Mouse (Mus musculus) embryo, embryonic 11 days (tissue): ENCODE measurements around the gene Hoxa4.

Source experiments
- DNase-seq: peaks from one replicate; pipeline ENCODE4 v3.0.0-alpha.2; 2015

Gene Hoxa4

GRCm38 (mm10) chr6:52164051-52164625 lies 27.4 kb downstream of the Hoxa4 start:
- peak; percentile 83 for DNase-seq

GRCm38 (mm10) chr6:52163366-52164031 lies 28.1 kb downstream of the Hoxa4 start:
- DNase-seq: peak; percentile 79

GRCm38 (mm10) chr6:52162611-52163365 lies 28.8 kb downstream of the Hoxa4 start:
- DNase-seq: peak; percentile 44

DNA sequence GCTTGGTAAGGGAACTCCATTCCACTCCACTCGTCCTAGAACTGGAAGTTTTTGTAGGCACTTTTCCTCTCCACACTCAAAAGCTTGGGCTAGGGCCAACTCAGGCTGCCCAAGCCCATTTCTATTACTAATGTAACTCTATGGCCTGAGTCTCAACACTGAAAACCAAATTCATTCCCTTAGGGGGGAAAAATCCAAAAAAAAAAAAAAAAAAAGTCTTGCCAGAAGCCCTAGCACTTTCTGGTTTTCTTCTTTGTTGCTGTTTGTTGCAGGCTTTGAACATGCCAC lies 29.5 kb downstream of the Hoxa4 start:
- DNase-seq: no peak

DNA sequence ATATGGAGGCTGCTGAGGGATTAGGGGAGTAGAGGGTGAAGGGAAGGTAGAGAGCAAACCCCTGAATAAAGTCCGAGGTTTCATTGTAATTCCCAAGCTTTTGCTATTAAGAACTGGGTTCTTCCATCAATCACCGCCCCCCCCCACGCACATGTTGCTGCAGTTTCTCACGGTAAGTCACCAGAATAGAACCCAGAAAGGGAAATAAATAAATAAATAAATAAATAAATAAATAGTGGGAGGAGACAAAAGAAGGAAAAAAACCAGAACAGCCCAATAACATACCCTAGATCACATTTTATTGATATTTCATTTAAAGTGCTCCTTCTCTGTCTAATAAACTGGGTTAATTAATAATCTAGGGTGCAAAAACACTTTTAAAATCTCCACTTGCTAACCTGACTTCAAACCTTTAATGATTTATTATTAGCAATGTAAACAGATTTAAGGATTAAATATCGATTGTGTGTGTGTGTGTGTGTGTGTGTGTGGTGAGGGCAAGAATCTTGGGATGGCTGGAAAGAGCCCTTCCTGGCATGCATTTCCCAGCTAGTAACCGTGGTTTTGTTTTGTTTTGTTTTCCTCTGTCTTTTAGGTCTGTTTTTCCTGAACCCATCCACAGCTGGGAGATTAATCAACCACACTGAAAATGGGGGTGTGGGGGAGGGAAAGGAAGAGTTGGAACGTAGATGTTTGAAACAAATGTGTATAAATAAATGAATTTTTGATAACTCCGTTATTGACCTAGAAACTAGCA lies 30.0 kb downstream of the Hoxa4 start:
- DNase-seq: peak; percentile 39

GRCm38 (mm10) chr6:52160511-52161335 lies 30.8 kb downstream of the Hoxa4 start:
- DNase-seq: peak; percentile 81

- DNase-seq: peak; percentile 52
These were observed 31.6 kb downstream of the Hoxa4 start for GRCm38 (mm10) chr6:52159979-52160378.

DNA sequence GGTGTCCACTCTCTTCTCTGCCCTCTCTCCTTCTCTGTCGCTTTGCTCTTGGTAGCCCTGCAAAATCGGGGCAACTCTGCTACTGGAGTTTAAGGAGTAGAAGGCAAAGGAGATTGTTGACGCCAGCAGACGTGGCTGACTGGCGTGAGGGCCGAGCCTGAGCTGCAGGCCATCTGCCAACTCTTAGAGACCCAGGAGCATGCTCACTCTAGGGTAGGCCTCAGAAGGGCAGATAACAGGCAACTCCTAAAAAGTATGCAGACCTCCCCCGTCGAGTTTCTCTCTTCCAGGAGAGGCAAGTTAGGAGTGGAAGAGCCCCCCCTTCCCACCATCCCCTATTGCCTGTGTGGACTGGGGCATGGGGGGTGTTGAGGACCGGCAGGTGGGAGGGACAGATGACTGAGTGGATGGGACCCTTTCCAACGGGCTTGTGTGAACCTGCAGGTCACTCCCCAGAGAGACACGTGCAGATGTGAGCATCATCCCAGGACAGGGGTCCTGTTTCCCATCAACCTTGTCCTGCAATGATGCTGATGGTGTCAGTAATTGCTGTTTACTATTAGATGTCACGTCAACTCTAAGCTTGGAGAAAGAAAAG lies 32.3 kb downstream of the Hoxa4 start:
- peak; percentile 52 for DNase-seq

GRCm38 (mm10) chr6:52158276-52159051 lies 33.1 kb downstream of the Hoxa4 start, which contains the start of gene Hoxa1:
Gene Hoxa1 (minus strand): TSS chr6:52158317.
- peak; percentile 94 for DNase-seq

- peak; percentile 27 for DNase-seq
These were observed 33.9 kb downstream of the Hoxa4 start for GRCm38 (mm10) chr6:52157466-52158275.

DNA sequence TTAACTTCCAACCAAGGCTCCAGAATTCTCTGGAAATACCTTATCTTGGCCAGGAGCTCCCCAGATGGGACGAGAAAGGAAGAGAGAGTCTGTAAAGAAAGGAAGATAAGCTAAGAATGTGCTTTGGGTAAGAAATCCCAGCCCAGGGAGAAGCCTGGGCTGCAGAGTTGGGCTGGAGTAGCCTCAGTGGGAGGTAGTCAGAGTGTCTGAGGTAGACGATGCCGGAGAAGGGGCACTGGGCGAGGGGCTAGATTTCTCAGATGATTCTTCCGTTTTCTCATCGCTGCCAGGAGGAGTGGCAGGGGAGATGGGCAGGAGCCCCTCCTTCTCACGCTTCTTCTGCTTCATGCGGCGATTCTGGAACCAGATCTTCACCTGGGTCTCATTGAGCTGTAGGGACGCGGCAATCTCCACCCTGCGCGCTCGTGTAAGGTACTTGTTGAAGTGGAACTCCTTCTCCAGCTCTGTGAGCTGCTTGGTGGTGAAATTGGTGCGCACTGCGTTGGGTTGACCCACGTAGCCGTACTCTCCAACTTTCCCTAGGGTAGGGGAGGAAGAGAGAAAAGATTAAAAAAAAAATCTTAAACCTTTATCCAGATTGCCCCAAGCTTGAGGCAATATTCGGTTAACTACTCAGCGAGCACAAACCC lies 34.9 kb downstream of the Hoxa4 start:
- DNase-seq: no peak

- no peak for DNase-seq
These were observed 36.1 kb downstream of the Hoxa4 start for GRCm38 (mm10) chr6:52155471-52155870.

DNA sequence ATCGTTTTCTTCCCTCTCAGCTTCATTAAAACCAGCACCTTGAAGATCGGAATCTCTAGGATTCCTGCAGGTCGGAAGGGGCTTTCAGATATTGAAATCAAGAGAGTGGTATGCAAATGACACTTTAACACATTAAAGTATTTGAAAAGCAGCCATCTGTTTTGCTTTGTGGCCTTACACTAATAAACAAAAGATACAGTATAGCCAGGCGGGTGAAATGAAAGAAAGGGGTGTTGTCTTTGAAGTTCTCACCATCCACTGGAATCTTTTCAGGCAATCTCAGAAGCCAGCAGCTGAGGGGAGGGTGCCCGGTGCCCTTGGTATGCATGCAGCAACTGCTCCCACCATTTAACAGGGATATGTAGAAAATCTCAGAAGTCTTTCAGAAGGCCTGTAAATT lies 37.5 kb downstream of the Hoxa4 start:
- DNase-seq: no peak

GRCm38 (mm10) chr6:52153270-52153669 lies 38.3 kb downstream of the Hoxa4 start:
- peak; percentile 61 for DNase-seq

GRCm38 (mm10) chr6:52152226-52153193 lies 39.0 kb downstream of the Hoxa4 start:
- DNase-seq: no peak

DNA sequence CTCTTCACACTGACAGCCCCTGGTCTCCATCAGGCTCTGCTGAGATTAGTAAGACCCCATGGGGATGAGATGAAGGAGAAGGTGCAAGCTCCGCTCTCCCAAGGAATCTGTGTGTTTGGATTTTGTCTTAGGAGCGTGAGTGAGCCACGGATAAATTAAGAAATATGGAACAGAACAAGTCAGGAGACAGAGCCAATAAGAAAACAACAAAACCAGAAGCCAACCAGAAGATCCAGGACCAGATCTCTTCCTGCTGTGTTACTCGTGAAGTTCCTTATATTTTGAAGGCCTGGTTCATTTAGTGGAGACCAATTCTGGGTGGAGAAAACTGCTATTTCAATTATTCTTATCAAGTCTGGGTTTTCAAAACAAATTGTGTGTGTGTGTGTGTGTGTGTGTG lies 40.0 kb downstream of the Hoxa4 start:
- no peak for DNase-seq

DNA sequence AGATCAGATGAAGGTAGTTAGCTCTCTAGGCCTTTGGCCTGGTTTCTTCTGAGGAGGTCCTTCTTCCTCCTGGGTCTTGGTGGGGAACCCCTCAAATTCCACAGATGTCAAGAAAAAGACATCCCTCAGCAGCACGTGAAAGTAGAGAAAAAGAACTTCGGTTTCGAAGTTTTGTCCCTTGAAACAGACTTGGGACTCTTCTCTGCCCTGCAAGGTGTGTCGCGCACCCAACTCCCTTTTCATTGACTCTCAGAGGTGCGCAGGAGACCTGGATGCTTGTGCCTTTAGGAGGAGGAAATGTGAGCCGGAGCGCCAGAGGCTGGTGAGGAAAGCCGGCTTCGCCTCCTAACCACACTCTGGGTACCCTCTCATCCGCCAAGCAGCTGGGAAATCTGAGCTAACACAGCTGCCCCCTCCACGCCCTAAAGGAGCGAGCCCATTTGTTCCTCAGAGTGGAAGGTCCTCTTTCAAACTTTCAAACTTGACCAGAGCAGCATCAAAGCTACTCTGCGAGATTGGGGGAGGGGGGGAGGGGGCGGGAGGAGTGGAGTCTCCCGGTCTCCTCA lies 41.1 kb downstream of the Hoxa4 start:
- DNase-seq: peak; percentile 73
